In genomic region chr15:79878725-79879136, GRCm38 (mm10) we compare ENCODE assay signal across 8 mouse cellular contexts. TPM values are rescaled to one million over a fixed set of nuclear protein-coding genes. Genes with fewer than 3 reads are reported as not detected.
DNase-seq lines count a peak whose midpoint lies in the region; ATAC-seq lines count a peak whose summit lies in the region.
"Had no signal": no experiment of that assay in that cellular context is flagged by ENCODE, and none has a peak within 500 bp of the region (broad histone marks: within the 10 kb centered on the region; RNA-seq: fewer than 3 reads in every experiment).

No protein-coding gene starts in this region.

- no peaks in the 10 kb centered on the region for H3K9me3 ChIP-seq in neural tube, embryonic 13.5 days
- H3K9me3 ChIP-seq: limb, embryonic 12.5 days had no signal

- H3K36me3 ChIP-seq in neural tube, embryonic 13.5 days, result no peaks in the 10 kb centered on the region
- H3K36me3 ChIP-seq: limb, embryonic 12.5 days had no signal

- H3K9ac ChIP-seq in neural tube, embryonic 13.5 days, result no peak overlapping the region
- H3K9ac ChIP-seq: limb, embryonic 12.5 days had no signal

- intact Hi-C loops in left cerebral cortex, postnatal 25 days (cut with DNase I), result no loop called here

- no peak overlapping the region for H3K4me3 ChIP-seq in neural tube, embryonic 13.5 days
- H3K4me3 ChIP-seq: limb, embryonic 12.5 days had no signal

- H3K4me2 ChIP-seq in neural tube, embryonic 13.5 days, result no peak overlapping the region
- H3K4me2 ChIP-seq: limb, embryonic 12.5 days had no signal

- H3K4me1 ChIP-seq in neural tube, embryonic 13.5 days (replicated peaks), result peaks cover 17% of the 10 kb centered on the region

- ATAC-seq in neural tube, embryonic 13.5 days (ENCODE audit: low read depth), result no peak
- ATAC-seq in erythroid progenitor cell, adult 5-6 weeks (replicated peaks; ENCODE audit: low FRiP score, poor library complexity, severe bottlenecking), result no peak

- WGBS in neural tube, embryonic 13.5 days, result 69% methylated on average over 6 of the region's 6 CpGs

- no peak for DNase-seq in neural tube, embryonic 10.5 days (ENCODE audit: extremely low spot score, low spot score)
- DNase-seq in gastrocnemius, postnatal 25 days, result peak; percentile 38
- peak; percentile 67 for DNase-seq in kidney, postnatal 10 days
- DNase-seq in testis, postnatal 10 days (ENCODE audit: low spot score), result peak; percentile 62
- no peak for DNase-seq in left cerebral cortex, postnatal 25 days (ENCODE audit: low spot score in 2 of 2)

- peak overlapping the region; percentile 30; the same call in 1 of the 2 replicates for H3K27ac ChIP-seq in neural tube, embryonic 13.5 days (replicated peaks)
- H3K27ac ChIP-seq: limb, embryonic 12.5 days had no signal

- H3K27me3 ChIP-seq in neural tube, embryonic 13.5 days, result no peaks in the 10 kb centered on the region

RNA-seq across cellular contexts. Expression of gene Apobec3, which starts 12.7 kb away (rescaled TPM):
- 4.6 and 5.2 TPM in 2 replicates for polyA plus RNA-seq in neural tube, embryonic 13.5 days (2015; fragmentation: Nextera tagmentation; extraction: Ambion mirVana)
- total RNA-seq in gastrocnemius, postnatal 25 days (2021), result 1 to 10 TPM; 2.3 to 4.0 TPM
- total RNA-seq in left cerebral cortex, postnatal 25 days (2021), result 1 to 10 TPM; 3.7 to 4.0 TPM
- total RNA-seq in erythroid progenitor cell, adult 5-6 weeks (2015; ENCODE audit: low replicate concordance), result 229 and 314 TPM in 2 replicates
- total RNA-seq in erythroid progenitor cell, adult 5-6 weeks (2017; ENCODE audit: low replicate concordance), result 185 and 259 TPM in 2 replicates

RNA-seq across cellular contexts. Expression of gene Cbx6, which starts 44.2 kb away (rescaled TPM):
- polyA plus RNA-seq in neural tube, embryonic 13.5 days (2015; fragmentation: Nextera tagmentation; extraction: Ambion mirVana), result 39.8 and 42.0 TPM in 2 replicates
- total RNA-seq in gastrocnemius, postnatal 25 days (2021), result 10 to 100 TPM; 12.5 to 14.6 TPM
- 100 to 1,000 TPM; 445 to 462 TPM for total RNA-seq in left cerebral cortex, postnatal 25 days (2021)
- 13.8 and 20.2 TPM in 2 replicates for total RNA-seq in erythroid progenitor cell, adult 5-6 weeks (2015; ENCODE audit: low replicate concordance)
- total RNA-seq in erythroid progenitor cell, adult 5-6 weeks (2017; ENCODE audit: low replicate concordance), result 21.8 and 38.9 TPM in 2 replicates

RNA-seq across cellular contexts. Expression of gene Npcd, which starts 44.7 kb away (rescaled TPM):
- polyA plus RNA-seq in neural tube, embryonic 13.5 days (2015; fragmentation: Nextera tagmentation; extraction: Ambion mirVana), result 0.90 TPM in 1 of 2 replicates, not detected in the other
- under 1 TPM in 1 of 2 experiments, not detected in 1; 0.61 TPM for total RNA-seq in gastrocnemius, postnatal 25 days (2021)
- 10 to 100 TPM; 11.1 to 20.1 TPM for total RNA-seq in left cerebral cortex, postnatal 25 days (2021)
- not detected in 2 replicates for total RNA-seq in erythroid progenitor cell, adult 5-6 weeks (2015; ENCODE audit: low replicate concordance)
- not detected in 2 replicates for total RNA-seq in erythroid progenitor cell, adult 5-6 weeks (2017; ENCODE audit: low replicate concordance)
- polyA plus RNA-seq: limb, embryonic 12.5 days had no signal

Comparison
In these comparisons a context has a peak if more than half of its experiments do, and no peak if none do; other contexts are left out.
1. DNase-seq: peak in gastrocnemius, postnatal 25 days (single experiment), kidney, postnatal 10 days (single experiment) and testis, postnatal 10 days (single experiment); none in neural tube, embryonic 10.5 days (single experiment) and left cerebral cortex, postnatal 25 days (0 of 2).
2. RNA of gene Apobec3, which starts 12.7 kb away (total RNA-seq): 185 to 314 TPM in erythroid progenitor cell, adult 5-6 weeks; 3.7 to 4.0 TPM in left cerebral cortex, postnatal 25 days and 2.3 to 4.0 TPM in gastrocnemius, postnatal 25 days; every median in the first group is over 10 times any median in the second.
3. RNA of gene Cbx6, which starts 44.2 kb away (total RNA-seq): 445 to 462 TPM in left cerebral cortex, postnatal 25 days; 13.8 to 38.9 TPM in erythroid progenitor cell, adult 5-6 weeks and 12.5 to 14.6 TPM in gastrocnemius, postnatal 25 days; every median in the first group is over 10 times any median in the second.
4. RNA of gene Npcd, which starts 44.7 kb away (total RNA-seq): 11.1 to 20.1 TPM in left cerebral cortex, postnatal 25 days; 0.61 TPM in gastrocnemius, postnatal 25 days and not detected in erythroid progenitor cell, adult 5-6 weeks; every median in the first group is over 4 times any median in the second.